Comparison of ENCODE assay signal across 8 mouse cellular contexts in the genomic region with DNA sequence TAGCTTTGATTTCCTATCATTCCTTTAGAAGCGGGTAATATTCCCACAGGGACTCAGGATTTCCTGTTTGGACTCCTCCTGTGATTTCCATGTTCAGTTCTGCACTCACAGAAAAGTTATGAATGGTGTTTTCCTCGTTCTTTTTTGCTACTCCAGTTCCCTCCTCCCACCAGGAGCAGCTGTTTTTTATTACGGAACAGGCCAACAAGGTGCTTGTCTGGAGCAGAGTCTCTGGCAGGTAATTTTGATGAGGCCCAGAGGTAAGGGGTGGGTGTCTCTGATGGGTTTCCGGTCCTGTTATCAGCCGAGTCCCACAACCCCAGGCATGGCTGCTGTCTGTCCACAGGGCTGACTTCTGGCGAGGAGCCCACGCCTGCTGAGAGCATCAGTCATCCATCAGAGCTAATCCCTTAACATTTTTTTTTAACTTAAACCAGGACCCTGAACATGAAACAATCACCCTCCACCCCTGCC.
A peak's percentile ranks its signal among the peaks of the same experiment; 100 is the strongest.
DNase-seq lines count a peak whose midpoint lies in the region; ATAC-seq and TF ChIP-seq lines count a peak whose summit lies in the region.

No protein-coding gene starts in this region.

- no peak for TF ChIP-seq CTCF in heart, postnatal 0 days (IDR thresholded peaks at IDR 0.05; ENCODE audit: low read depth)

- ATAC-seq in embryonic facial prominence, embryonic 13.5 days (ENCODE audit: insufficient number of reproducible peaks, insufficient read depth, low FRiP score, low TSS enrichment, low read depth) = no peak
- ATAC-seq in heart, postnatal 0 days (ENCODE audit: insufficient read depth, low read depth) = no peak

- peaks cover 12% of the 10 kb centered on the region for H3K4me1 ChIP-seq in embryonic facial prominence, embryonic 13.5 days
- H3K4me1 ChIP-seq in heart, postnatal 0 days (ENCODE audit: control insufficient read depth, insufficient read depth) = no peaks in the 10 kb centered on the region

- no peaks in the 10 kb centered on the region for H3K27me3 ChIP-seq in embryonic facial prominence, embryonic 13.5 days
- no peaks in the 10 kb centered on the region for H3K27me3 ChIP-seq in heart, postnatal 0 days (ENCODE audit: control insufficient read depth, insufficient read depth, low read length)

- H3K27ac ChIP-seq in embryonic facial prominence, embryonic 13.5 days = no peak overlapping the region
- no peak overlapping the region for H3K27ac ChIP-seq in heart, postnatal 0 days (ENCODE audit: low read depth)

- peak overlapping the region; percentile 24 for H3K4me2 ChIP-seq in embryonic facial prominence, embryonic 13.5 days
- peak overlapping the region; percentile 30; the same call in 1 of the 2 replicates for H3K4me2 ChIP-seq in heart, postnatal 0 days (ENCODE audit: low read depth, low read length)

- no peaks in the 10 kb centered on the region for H3K36me3 ChIP-seq in embryonic facial prominence, embryonic 13.5 days
- H3K36me3 ChIP-seq in heart, postnatal 0 days (replicated peaks; ENCODE audit: control insufficient read depth, insufficient read depth, low read length) = no peaks in the 10 kb centered on the region

- TF ChIP-seq EP300 in heart, postnatal 0 days (IDR thresholded peaks at IDR 0.05; ENCODE audit: low read depth) = no peak

- H3K9me3 ChIP-seq in embryonic facial prominence, embryonic 13.5 days = no peaks in the 10 kb centered on the region
- H3K9me3 ChIP-seq in heart, postnatal 0 days (replicated peaks; ENCODE audit: control insufficient read depth, low read length) = no peaks in the 10 kb centered on the region; the same call in 1 of the 2 replicates

- H3K9ac ChIP-seq in embryonic facial prominence, embryonic 13.5 days = no peak overlapping the region
- H3K9ac ChIP-seq in heart, postnatal 0 days (replicated peaks; ENCODE audit: low read depth, low read length) = no peak overlapping the region

- no peak overlapping the region for H3K4me3 ChIP-seq in embryonic facial prominence, embryonic 13.5 days
- no peak overlapping the region for H3K4me3 ChIP-seq in heart, postnatal 0 days (ENCODE audit: low read depth, low read length)

- 18% methylated on average over 7 of the region's 7 CpGs for WGBS in embryonic facial prominence, embryonic 13.5 days
- 23% methylated on average over 7 of the region's 7 CpGs for WGBS in heart, postnatal 0 days

- DNase-seq in cerebellum, postnatal 14 days = peak; percentile 11 to 19
- DNase-seq in cerebellum, adult 8-10 months = no peak
- DNase-seq in heart, postnatal 0 days (ENCODE audit: low spot score) = no peak
- peak; percentile 13 for DNase-seq in lung, postnatal 10 days
- DNase-seq in layer of hippocampus, postnatal 14 days (ENCODE audit: low spot score in 2 of 2) = no peak
- no peak for DNase-seq in urinary bladder, postnatal 36 days (ENCODE audit: low spot score in 2 of 2)
- DNase-seq in left cerebral cortex, adult 8-10 months (ENCODE audit: low spot score in 2 of 2) = no peak

Comparison
In these comparisons a context has a peak if more than half of its experiments do, and no peak if none do; other contexts are left out.
1. DNase-seq: peak in cerebellum, postnatal 14 days (2 of 2) and lung, postnatal 10 days (single experiment); none in cerebellum, adult 8-10 months (single experiment), heart, postnatal 0 days (single experiment), layer of hippocampus, postnatal 14 days (0 of 2), urinary bladder, postnatal 36 days (0 of 2) and left cerebral cortex, adult 8-10 months (0 of 2).